Mouse (Mus musculus): ENCODE measurements around the gene Gstm1. TPM values are rescaled to one million over a fixed set of nuclear protein-coding genes. Genes with fewer than 3 reads are reported as not detected.

Gene Gstm1
- 335 and 425 TPM in 2 replicates for polyA plus RNA-seq (2015; fragmentation: Nextera tagmentation; extraction: Ambion mirVana)

GRCm38 (mm10) chr3:108017473-108018189 lies at the start of gene Gstm1:
Gene Gstm1 (minus strand): TSS chr3:108017973.
- Histone ChIP-seq H3K9ac (peak within 1 kb of the TSS; percentile 36), H3K36me3 (no peaks in the 10 kb centered on the region), H3K27me3 (replicated peaks) (no peaks in the 10 kb centered on the region), H3K4me3 (replicated peaks) (peak within 1 kb of the TSS; percentile 40), H3K4me2 (replicated peaks) (peak within 1 kb of the TSS; percentile 73), H3K9me3 (no peaks in the 10 kb centered on the region), H3K27ac (peak within 1 kb of the TSS; percentile 91), H3K4me1 (replicated peaks) (peaks cover 22% of the 10 kb centered on the region)
- peak; percentile 98 for ATAC-seq
- WGBS: under 1% methylated on average over 31 of the region's 31 CpGs

GRCm38 (mm10) chr3:108067370-108067934 lies 49.7 kb upstream of the Gstm1 start:
- H3K27me3 ChIP-seq (replicated peaks): no peaks in the 10 kb centered on the region
- H3K9ac ChIP-seq: no peak overlapping the region
- no peak overlapping the region for H3K4me2 ChIP-seq (replicated peaks)
- no peak overlapping the region for H3K27ac ChIP-seq
- H3K36me3 ChIP-seq: no peaks in the 10 kb centered on the region
- H3K4me1 ChIP-seq (replicated peaks): no peaks in the 10 kb centered on the region
- ATAC-seq: peak; percentile 56
- no peak overlapping the region for H3K4me3 ChIP-seq (replicated peaks)
- 61% methylated on average over 6 of the region's 6 CpGs for WGBS
- no peaks in the 10 kb centered on the region for H3K9me3 ChIP-seq

- Histone ChIP-seq H3K27ac (no peak overlapping the region), H3K9ac (no peak overlapping the region), H3K36me3 (no peaks in the 10 kb centered on the region), H3K4me1 (replicated peaks) (no peaks in the 10 kb centered on the region), H3K9me3 (no peaks in the 10 kb centered on the region), H3K4me3 (replicated peaks) (no peak overlapping the region), H3K27me3 (replicated peaks) (no peaks in the 10 kb centered on the region), H3K4me2 (replicated peaks) (no peak overlapping the region)
- ATAC-seq: no peak
- 75% methylated on average over 9 of the region's 9 CpGs for WGBS
Observed at GRCm38 (mm10) chr3:108065551-108065950, 47.8 kb upstream of the Gstm1 start.

GRCm38 (mm10) chr3:108064672-108065071 lies 46.9 kb upstream of the Gstm1 start:
- ATAC-seq: no peak
- H3K9me3 ChIP-seq: no peaks in the 10 kb centered on the region
- H3K4me3 ChIP-seq (replicated peaks): no peak overlapping the region
- H3K4me1 ChIP-seq (replicated peaks): no peaks in the 10 kb centered on the region
- H3K36me3 ChIP-seq: no peaks in the 10 kb centered on the region
- no peak overlapping the region for H3K4me2 ChIP-seq (replicated peaks)
- H3K9ac ChIP-seq: no peak overlapping the region; the same call in 1 of the 2 replicates
- H3K27me3 ChIP-seq (replicated peaks): no peaks in the 10 kb centered on the region
- 72% methylated on average over 4 of the region's 4 CpGs for WGBS
- no peak overlapping the region for H3K27ac ChIP-seq

GRCm38 (mm10) chr3:108062648-108063047 lies 44.9 kb upstream of the Gstm1 start:
- H3K27ac ChIP-seq: no peak overlapping the region
- H3K27me3 ChIP-seq (replicated peaks): no peaks in the 10 kb centered on the region
- H3K4me2 ChIP-seq (replicated peaks): no peak overlapping the region
- H3K9me3 ChIP-seq: no peaks in the 10 kb centered on the region
- no peaks in the 10 kb centered on the region for H3K4me1 ChIP-seq (replicated peaks)
- ATAC-seq: no peak
- H3K36me3 ChIP-seq: no peaks in the 10 kb centered on the region
- H3K9ac ChIP-seq: no peak overlapping the region
- no peak overlapping the region for H3K4me3 ChIP-seq (replicated peaks)
- WGBS: 79% methylated on average over 8 of the region's 8 CpGs

GRCm38 (mm10) chr3:108061420-108061819 lies 43.6 kb upstream of the Gstm1 start:
- Histone ChIP-seq H3K9me3 (no peaks in the 10 kb centered on the region), H3K4me2 (replicated peaks) (peak overlapping the region; percentile 51), H3K9ac (no peak overlapping the region), H3K4me1 (replicated peaks) (no peaks in the 10 kb centered on the region), H3K36me3 (no peaks in the 10 kb centered on the region), H3K4me3 (replicated peaks) (no peak overlapping the region), H3K27ac (0 out of 2 replicates have a peak overlapping the region, but pooled peaks have one; percentile 2), H3K27me3 (replicated peaks) (no peaks in the 10 kb centered on the region)
- 15% methylated on average over 7 of the region's 7 CpGs for WGBS
- peak; percentile 36; the same call in 1 of the 2 replicates for ATAC-seq

GRCm38 (mm10) chr3:108050493-108050892 lies 32.7 kb upstream of the Gstm1 start:
- H3K4me1 ChIP-seq (replicated peaks): no peaks in the 10 kb centered on the region
- H3K36me3 ChIP-seq: no peaks in the 10 kb centered on the region
- H3K27me3 ChIP-seq (replicated peaks): no peaks in the 10 kb centered on the region
- H3K9me3 ChIP-seq: no peaks in the 10 kb centered on the region
- H3K27ac ChIP-seq: no peak overlapping the region
- H3K4me3 ChIP-seq (replicated peaks): no peak overlapping the region
- no peak overlapping the region for H3K9ac ChIP-seq
- 90% methylated on average over 5 of the region's 5 CpGs for WGBS
- no peak overlapping the region for H3K4me2 ChIP-seq (replicated peaks)
- no peak for ATAC-seq

GRCm38 (mm10) chr3:108048306-108048705 lies 30.5 kb upstream of the Gstm1 start:
- no peak overlapping the region for H3K4me2 ChIP-seq (replicated peaks)
- H3K27ac ChIP-seq: no peak overlapping the region
- no peak overlapping the region for H3K4me3 ChIP-seq (replicated peaks)
- no peaks in the 10 kb centered on the region for H3K36me3 ChIP-seq
- ATAC-seq: no peak
- peaks cover 6% of the 10 kb centered on the region; the same call in 1 of the 2 replicates for H3K4me1 ChIP-seq (replicated peaks)
- no peak overlapping the region for H3K9ac ChIP-seq
- WGBS: 45% methylated on average over 3 of the region's 3 CpGs
- H3K27me3 ChIP-seq (replicated peaks): no peaks in the 10 kb centered on the region
- H3K9me3 ChIP-seq: no peaks in the 10 kb centered on the region

- ATAC-seq: no peak
- Histone ChIP-seq H3K27ac (no peak overlapping the region), H3K27me3 (replicated peaks) (no peaks in the 10 kb centered on the region), H3K36me3 (no peaks in the 10 kb centered on the region), H3K9me3 (no peaks in the 10 kb centered on the region), H3K9ac (no peak overlapping the region), H3K4me1 (replicated peaks) (peaks cover 6% of the 10 kb centered on the region; the same call in 1 of the 2 replicates), H3K4me2 (replicated peaks) (no peak overlapping the region), H3K4me3 (replicated peaks) (no peak overlapping the region)
- WGBS: 86% methylated on average over 2 of the region's 2 CpGs
Observed at GRCm38 (mm10) chr3:108046944-108047655, 29.3 kb upstream of the Gstm1 start.

- peak; percentile 95 for ATAC-seq
- 4% methylated on average over 29 of the region's 29 CpGs for WGBS
- Histone ChIP-seq H3K9me3 (no peaks in the 10 kb centered on the region), H3K4me3 (replicated peaks) (peak within 1 kb of the TSS; percentile 58), H3K27me3 (replicated peaks) (no peaks in the 10 kb centered on the region), H3K9ac (peak within 1 kb of the TSS; percentile 57), H3K27ac (peak within 1 kb of the TSS; percentile 65), H3K36me3 (no peaks in the 10 kb centered on the region), H3K4me1 (replicated peaks) (peaks cover 10% of the 10 kb centered on the region; the same call in 1 of the 2 replicates), H3K4me2 (replicated peaks) (peak within 1 kb of the TSS; percentile 92)
Observed at GRCm38 (mm10) chr3:108044394-108045140, 26.8 kb upstream of the Gstm1 start, which contains the start of gene Gstm4. Gene Gstm4 (minus strand): TSS chr3:108044894.

GRCm38 (mm10) chr3:108033156-108033555 lies 15.4 kb upstream of the Gstm1 start:
- Histone ChIP-seq H3K4me3 (replicated peaks) (no peak overlapping the region), H3K9me3 (no peaks in the 10 kb centered on the region), H3K27me3 (replicated peaks) (no peaks in the 10 kb centered on the region), H3K9ac (no peak overlapping the region), H3K36me3 (no peaks in the 10 kb centered on the region), H3K27ac (no peak overlapping the region), H3K4me1 (replicated peaks) (peaks cover 2% of the 10 kb centered on the region; the same call in 1 of the 2 replicates), H3K4me2 (replicated peaks) (no peak overlapping the region)
- ATAC-seq: no peak
- 42% methylated on average over 5 of the region's 5 CpGs for WGBS

- no peak for ATAC-seq
- no peaks in the 10 kb centered on the region for H3K27me3 ChIP-seq (replicated peaks)
- no peaks in the 10 kb centered on the region for H3K9me3 ChIP-seq
- no peak overlapping the region for H3K27ac ChIP-seq
- no peak overlapping the region for H3K4me2 ChIP-seq (replicated peaks)
- peaks cover 2% of the 10 kb centered on the region; the same call in 1 of the 2 replicates for H3K4me1 ChIP-seq (replicated peaks)
- no peak overlapping the region for H3K9ac ChIP-seq
- H3K36me3 ChIP-seq: no peaks in the 10 kb centered on the region
- no peak overlapping the region for H3K4me3 ChIP-seq (replicated peaks)
Observed at GRCm38 (mm10) chr3:108032113-108032512, 14.3 kb upstream of the Gstm1 start.

Data from intestine, embryonic 15.5 days (tissue).